Mouse (Mus musculus) erythroblast, embryonic 14.5 days (primary cell): Measurements from ENCODE around the gene Igfbp6.

Experiments used
- GATA1 ChIP-seq: IDR thresholded peaks from 2 replicates; pipeline ENCODE4 v1.6.1; 2012; ENCODE audit warnings: low read length, inconsistent platforms, mixed read lengths
- TAL1 ChIP-seq: IDR thresholded peaks from 3 replicates; pipeline ENCODE4 v1.6.1; 2012; ENCODE audit warnings: low read length, inconsistent platforms, mixed read lengths

- TF ChIP-seq TAL1: no peak
- no peak for TF ChIP-seq GATA1
Observed at GRCm38 (mm10) chr15:102101672-102102541, 42.3 kb upstream of the Igfbp6 start.
